Mouse (Mus musculus) subcutaneous adipose tissue, adult 2 months (tissue): ENCODE results near the gene Cypt15. TPM values are rescaled to one million over a fixed set of nuclear protein-coding genes. Genes with fewer than 3 reads are reported as not detected.

Experiments used
- polyA plus RNA-seq: library from polyadenylated mRNA; depleted of rRNA; stranded (reverse); fragments of >200 nt; gene quantifications from 2 replicates; pipeline ENCODE4 v1.2.3, GENCODE M21; 2012; ENCODE audit warnings: low replicate concordance; rRNA removed

Cypt15 gene
- not detected in 2 replicates for polyA plus RNA-seq

GRCm38 (mm10) chrX:39345967-39346366, at the start of gene Cypt15:
Gene Cypt15, plus strand, starts transcription at chrX:39346267.

